Mouse (Mus musculus) left cerebral cortex, postnatal 10 days (tissue): ENCODE results near the gene Gm11492. TPM values are rescaled to one million over a fixed set of nuclear protein-coding genes. Genes with fewer than 3 reads are reported as not detected.

Experiments
- DNase-seq, 2 experiments: peaks; one replicate each; pipeline ENCODE4 v3.0.0; 2021 to 2022; ENCODE audit warnings: low spot score in 2 of 2, mixed read lengths in 1 of 2; ENCODE audit errors: extremely low spot score in 1 of 2
- intact Hi-C: fragments of 180-260 bp; cut with DNase I; formaldehyde crosslinking; loops from one replicate; pipeline ENCODE4 v1.15.1; 2025
- total RNA-seq, 2 experiments: library from RNA; stranded (reverse); gene quantifications; 2 replicates each; pipeline ENCODE4 v1.2.3; 2021

The Gm11492 gene
- total RNA-seq, 2 experiments from 2014 or later: not detected

DNA sequence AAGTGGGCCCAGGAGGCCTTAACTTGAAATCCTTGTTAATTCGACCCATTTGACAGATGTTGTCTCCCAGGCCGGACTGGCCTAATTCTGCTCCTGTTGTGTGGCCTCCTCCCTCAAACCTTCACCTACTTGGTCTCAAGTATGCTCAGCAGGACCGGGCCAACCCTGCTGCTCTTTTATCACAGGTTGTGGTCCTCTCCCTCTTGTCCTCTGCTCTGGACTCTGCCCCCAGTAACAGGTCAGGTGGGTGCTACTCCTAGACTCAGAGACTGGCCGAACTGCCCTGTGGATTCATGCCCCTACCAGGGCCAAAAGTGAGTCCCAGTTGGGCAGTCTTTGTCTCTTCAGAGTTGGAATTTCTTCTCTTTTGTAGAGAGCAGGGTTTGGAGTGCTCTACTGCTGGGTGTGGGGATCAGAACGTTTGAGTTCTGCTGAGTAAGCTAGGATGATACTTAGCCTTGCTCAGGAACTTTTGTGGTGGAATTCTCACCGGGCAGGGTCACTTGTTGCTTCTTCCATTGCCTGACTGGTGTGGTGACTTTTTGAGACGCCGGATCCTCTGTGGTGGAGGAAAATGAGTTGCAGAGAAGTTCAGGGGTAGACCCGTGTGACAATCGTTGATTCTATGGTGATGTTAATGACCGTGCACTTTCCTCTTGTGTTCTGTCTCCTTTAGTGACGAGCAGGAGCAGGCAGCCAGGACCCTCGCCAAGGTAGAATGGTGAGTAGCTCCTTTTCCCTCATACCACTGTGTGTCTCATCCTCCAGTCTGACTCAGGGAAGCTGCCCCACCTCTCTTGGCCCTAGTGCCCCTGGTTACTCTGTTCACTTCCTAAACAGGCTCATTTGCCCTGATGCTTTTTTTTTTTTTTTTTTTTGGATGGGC lies 26.5 kb downstream of the Gm11492 start:
- DNase-seq: no peak
- intact Hi-C loops: no loop called here

DNA sequence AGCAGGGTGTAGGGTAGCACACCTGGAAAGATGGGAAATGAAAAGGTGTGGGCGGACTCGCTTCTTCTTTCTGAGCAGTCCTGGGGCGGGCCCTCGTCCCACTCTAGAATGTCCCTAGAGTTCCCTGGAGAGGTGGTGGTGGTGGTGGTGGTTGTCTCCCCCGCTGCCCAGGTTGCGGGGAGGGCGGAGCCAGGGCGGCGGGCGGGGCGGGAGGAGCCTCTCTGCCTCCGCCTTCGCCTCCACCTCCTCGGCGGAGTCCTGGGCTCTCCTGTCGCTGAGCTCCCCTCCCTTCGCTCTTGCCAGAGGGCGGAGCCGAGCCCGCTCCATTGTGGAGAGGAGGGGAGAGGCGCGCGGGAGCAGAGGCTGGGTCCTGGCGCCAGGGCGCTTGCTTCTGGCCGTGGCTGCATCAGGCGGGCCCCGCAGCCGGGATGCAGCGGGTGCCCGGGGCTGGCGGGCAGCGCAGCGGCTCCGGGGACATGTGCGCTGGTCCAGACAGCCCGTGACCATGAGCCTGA lies 28.9 kb downstream of the Gm11492 start:
- intact Hi-C loops: no loop called here
- peak; percentile 74 to 92 for DNase-seq

DNA sequence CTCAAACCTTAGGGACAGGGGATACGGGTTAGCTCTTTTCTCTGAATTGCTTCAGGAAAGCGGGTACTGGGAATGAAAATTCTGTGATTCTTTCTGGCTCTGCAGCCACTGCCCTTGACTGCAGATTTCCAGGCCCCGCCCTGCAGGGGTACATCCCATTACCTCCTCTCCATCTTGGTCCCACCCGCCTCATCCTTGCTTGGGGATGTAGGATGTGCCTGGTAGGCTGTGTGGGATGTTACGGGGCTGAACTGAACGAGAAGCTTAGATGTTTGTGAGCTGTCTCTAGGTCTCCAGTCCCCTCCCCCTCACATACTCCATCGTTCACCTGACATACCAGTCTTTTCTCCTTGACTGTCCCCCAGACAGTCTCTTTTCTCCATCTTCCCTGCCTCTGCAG lies 29.5 kb downstream of the Gm11492 start:
- no peak for DNase-seq
- intact Hi-C loops: no loop called here

DNA sequence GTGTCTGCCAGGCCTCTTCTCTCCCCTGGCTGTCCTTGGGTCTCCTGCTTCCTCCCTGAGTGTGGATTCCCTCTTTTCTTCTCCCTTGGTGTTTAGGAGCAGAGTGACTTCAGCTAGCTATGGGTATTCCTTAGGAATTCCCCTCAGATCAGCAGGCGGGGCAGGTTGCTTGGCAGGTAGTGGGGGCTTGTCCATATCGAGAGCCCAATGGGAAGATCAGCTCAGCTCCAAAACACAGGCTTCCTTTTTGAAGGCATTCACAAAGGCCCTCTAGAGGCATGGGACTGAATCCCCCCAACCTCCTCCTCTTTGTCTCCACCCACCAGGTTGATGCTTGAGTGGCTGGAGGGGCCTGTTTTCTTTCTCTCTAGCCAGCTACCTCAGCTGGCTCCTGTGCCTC lies 30.0 kb downstream of the Gm11492 start:
- no peak for DNase-seq

DNA sequence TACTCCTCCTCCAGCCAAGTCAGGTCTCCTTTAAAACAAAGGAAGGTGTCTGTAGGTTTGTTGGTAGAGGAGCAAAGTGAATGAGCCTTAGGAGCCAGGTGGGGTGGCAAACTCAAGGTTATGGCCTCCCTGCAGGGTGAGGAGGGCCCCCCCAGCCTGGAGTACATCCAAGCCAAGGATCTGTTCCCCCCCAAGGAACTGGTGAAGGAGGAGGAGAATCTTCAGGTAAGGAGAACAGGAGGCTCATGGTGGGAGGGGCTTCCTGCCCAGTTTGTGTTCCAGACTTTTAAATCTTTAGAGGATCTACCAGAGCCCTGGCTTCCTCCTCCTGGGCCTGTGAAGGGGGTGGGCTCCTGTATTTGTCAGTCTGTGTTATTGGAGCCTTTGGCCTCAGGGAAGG lies 30.6 kb downstream of the Gm11492 start:
- no peak for DNase-seq
- intact Hi-C loops: no loop called here

More for the DNA sequence above, 30.0 kb downstream of the Gm11492 start:
- intact Hi-C loops: no loop called here

DNA sequence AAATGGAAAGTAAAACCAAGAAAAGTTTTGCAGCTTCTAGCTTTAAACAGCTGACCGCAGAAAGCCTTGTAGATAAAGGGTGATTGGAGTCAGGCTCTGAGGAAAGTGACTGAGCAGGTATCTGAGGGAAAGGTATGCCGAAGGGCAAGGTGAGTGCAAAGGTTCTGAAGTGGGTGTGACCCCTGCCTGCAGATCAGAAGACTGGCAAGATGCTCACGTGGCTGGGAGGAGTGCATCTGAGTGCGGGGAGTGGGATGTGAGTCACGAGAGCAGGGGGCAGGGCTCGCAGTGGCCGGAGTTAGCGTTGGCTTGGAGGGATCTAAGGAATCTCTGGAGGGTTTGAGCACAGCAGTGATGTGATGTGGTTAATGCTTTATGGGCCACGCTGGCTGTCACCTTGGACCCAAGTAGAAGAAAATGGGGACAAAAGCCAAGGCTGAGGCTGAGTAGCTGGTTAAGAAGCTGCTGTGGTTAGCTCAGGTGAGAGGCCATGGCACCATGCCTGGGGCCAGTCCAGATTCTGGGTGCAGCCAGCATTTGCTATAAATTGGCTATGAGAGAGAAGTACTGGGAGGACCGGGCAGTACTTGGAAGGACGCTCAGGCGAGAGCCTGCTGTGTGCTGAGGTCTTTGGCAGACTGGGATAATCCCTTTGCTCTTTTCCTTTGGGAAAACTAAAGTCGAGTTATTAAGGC lies 33.1 kb downstream of the Gm11492 start:
- no peak for DNase-seq
- intact Hi-C loops: no loop called here

DNA sequence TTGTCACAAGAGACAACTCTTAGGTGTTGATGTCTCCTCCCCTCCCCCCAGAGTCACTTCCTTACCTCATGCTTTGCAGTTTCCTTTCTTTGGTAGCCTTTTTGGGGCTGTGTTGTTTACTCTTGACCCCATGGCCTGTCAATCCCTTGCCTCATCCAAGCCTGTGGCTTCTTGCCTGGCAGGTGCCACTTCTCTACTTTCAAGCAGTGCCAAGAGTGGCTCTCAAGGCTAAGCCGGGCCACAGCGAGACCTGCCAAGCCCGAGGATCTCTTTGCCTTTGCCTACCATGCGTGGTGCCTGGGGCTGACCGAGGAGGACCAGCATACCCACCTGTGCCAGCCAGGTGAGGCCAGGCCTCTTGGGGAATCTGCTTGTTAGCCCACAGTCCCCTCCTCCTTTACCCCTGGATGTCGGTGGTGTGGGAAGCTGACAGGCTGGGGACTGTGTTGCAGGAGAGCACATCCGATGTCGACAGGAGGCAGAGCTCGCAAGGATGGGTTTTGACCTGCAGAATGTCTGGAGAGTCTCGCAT lies 33.9 kb downstream of the Gm11492 start:
- DNase-seq: peak in 1 of 2 experiments; percentile 27
- intact Hi-C loops: no loop called here

DNA sequence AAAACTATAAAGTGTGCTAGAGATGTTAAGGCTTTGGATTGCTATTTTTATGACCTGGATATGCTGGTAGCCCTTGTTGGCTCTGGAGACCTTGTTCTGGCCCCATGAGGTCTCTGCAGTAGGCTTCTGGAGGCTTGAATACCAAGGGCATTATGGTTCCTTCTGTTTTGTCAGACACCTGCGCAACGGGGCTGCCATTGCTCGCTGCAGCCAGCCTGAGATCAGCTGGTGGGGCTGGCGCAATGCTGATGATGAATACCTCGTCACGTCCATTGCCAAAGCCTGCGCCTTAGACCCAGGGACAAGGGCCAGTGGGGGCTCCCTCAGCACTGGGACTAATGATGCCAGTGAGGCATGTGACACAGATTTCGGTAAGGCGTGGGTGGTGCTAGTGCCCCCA lies 35.8 kb downstream of the Gm11492 start:
- intact Hi-C loops: no loop called here
- DNase-seq: no peak

DNA sequence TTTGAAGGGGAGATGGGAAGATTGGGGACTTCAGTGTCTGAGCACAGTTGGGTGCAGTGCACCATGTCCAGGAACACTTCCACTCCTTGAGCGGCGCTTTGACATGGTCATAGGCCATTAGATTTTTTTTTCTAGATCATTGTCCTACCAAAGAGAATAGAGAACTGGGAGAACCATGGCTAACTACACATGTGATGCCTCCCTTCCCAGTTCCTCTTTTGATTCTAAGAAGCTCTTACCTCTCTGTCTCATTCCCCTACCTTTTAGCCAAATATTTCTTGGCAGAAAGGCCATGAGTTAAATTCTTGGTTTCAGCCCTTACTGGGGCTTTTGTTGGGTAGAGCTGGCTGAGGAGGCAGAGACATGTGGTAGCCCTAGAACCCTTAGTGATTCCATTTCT lies 37.1 kb downstream of the Gm11492 start:
- intact Hi-C loops: no loop called here
- DNase-seq: no peak

DNA sequence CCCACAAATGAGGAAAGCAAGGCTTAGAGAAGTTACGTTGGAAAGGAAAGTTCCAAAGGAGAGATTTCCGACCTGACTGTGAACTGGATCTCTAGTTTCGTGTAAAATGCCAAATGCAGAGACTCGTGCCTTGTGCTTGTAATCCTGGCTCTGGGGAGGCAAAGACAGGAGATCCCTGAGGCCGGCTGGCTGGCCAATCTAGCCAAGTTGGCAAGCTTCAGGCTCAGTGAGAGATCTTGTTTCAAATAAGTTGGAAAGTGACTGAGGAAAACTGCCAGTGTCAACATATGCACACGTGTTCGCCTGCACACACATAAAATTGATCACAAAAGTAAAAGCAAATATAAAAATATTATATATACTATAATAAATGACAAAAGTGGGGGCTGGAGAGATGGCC lies 42.8 kb downstream of the Gm11492 start:
- no peak for DNase-seq
- intact Hi-C loops: no loop called here

DNA sequence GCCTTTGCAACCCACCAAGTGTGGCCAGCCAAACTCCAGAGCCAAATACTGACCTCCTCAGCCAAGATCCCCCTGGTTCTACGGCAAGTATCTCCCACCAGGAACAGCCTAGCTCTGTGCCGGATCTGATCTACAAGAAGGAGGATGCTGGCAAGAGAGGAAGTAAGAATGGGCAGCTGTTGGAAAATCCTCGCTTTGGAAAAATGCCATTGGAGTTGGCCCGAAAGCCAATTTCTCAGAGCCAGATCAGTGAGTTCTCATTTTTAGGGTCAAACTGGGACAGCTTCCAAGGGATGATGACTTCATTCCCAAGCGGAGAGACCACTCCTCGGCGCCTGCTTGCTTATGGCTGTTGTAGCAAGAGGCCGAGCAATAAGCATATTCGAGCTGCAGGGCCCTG lies 45.1 kb downstream of the Gm11492 start:
- intact Hi-C loops: no loop called here
- DNase-seq: no peak

DNA sequence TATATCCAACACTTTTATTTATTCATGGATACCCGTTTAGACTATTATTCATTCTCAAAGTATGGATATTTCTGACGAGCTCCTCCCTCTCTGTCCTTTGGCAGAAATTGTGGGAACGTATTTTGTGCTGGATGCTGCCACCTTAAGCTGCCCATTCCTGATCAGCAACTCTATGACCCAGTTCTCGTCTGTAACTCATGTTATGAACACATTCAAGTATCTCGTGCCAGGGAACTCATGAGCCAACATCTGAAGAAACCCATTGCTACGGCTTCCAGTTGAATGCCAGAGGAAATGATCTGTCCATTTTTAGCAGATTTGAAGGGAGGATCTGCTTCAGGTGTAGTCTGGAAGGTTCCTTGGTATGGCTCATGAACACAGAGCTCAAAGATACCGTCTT lies 47.5 kb downstream of the Gm11492 start:
- DNase-seq: no peak
- intact Hi-C loops: no loop called here

DNA sequence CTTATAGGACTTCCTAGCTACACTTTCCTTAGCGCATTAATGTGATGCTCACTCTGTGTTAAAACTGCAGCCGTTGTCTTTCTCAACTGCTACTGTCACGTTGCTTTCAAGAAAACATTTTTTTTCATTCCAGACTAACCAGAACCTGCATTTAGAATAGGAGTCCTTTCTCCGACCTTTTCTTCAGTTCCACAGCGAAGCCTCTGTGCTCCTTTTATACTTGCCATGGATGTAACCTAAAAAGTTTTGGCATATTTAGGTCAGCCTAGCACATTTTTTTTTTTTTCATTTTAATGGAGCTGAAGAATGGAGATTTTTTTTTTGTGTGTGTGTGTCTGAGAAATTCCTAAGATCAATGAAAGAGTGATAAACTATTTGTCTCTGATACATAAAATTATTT lies 49.1 kb downstream of the Gm11492 start:
- DNase-seq: no peak
- intact Hi-C loops: no loop called here

DNA sequence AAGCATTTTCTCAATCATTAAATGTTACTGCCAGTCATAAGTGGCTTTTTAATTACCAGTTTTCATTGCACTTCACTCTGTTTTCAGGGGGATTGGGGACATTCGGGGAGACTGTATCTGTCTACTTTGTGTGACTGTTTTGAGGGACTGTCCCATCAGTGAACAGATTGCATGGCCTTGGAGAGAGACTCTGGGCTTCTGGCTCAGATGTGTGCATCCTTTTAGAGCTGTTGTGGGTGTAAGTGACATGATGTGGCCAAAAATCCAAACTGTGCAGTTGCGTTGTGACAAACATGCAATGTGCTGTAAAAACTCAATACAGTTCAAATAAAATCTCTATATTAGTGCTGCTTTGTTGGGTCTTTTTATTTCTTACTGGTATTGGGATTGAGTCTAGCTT lies 49.5 kb downstream of the Gm11492 start:
- DNase-seq: no peak
- intact Hi-C loops: no loop called here

DNA sequence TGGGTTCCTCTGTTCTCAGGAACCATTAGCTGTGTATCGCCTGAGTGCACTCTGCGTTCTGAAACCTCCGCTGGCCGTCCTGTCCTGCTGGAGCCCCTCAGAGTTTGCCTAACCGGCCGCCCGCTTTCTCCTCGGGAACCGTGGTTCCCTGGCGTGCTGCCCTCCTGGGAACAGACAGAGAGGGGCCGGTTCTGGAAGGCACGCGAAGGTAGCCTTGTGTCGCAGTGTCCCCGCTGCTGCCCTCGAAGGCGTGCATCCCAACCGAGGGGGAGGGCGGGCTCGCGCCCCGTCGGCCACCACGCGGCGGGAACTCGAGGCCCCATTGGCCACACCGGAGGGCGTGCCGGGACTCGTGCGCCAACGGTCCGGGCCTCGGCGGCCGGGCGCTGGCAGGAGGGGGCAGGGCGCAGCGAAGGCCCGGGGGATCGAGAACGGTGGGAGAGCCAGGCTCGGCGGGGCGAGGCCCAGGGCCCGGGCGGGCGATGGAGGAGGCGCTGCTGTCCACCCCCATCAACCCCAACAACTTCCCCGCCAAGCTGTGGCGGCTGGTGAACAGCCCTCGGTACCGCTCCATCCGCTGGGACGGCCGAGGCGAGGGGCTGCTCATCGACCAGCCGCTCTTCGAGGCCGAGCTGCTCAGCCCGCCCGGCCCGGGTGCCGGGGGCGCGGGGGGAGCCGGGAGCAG lies 50.5 kb downstream of the Gm11492 start, which contains the start of gene Hsf5:
Hsf5 (plus strand) TSS at position 375 of the 685 bp plus-strand sequence.
- DNase-seq: no peak
- intact Hi-C loops: no loop called here

DNA sequence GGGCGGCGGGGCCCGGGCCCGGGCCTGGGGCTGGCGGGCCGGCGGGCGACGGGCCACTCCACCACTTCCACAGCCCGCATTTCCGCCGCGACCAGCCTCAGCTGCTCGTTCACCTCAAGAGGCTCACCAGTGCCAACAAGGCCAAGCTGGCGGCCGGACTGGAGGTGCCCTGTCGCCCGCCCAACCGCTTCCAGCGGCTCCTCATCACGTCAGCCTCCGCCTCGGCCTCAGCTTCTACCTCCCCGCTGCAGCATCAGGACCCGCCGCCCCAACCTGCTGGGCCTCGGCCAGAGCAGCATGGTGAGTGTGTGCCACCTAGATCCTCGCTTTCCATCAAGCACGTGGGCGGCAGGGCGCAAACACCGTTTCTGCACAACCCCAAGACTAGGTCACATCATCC lies 51.2 kb downstream of the Gm11492 start:
- no peak for DNase-seq
- intact Hi-C loops: no loop called here
